Mouse (Mus musculus) spleen, adult 12 weeks (tissue): ENCODE data around the gene Ip6k3.

Source experiments
- DNase-seq: peaks from one replicate; pipeline ENCODE4 v3.0.0; 2022; ENCODE audit warnings: low spot score

The Ip6k3 gene

DNA sequence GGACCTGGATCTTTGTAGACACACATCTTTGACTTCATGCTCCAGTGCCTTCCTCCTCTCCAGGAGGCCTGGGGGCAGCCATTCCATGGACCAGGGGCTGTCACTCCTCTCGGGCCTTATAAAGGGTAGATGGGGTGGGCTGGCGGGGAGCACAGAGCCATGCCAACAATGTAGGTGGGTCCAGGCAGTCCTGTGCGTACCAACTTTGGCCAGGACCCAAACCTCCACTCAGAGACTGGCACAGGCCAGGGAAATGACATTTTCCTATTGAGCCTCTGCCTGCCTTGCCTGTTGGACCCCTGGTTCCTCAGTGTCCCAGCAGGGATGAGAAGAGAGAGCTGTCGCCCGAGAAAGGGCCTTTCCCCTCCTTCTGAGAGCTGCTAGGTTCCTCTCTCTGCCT is 14.8 kb upstream of the Ip6k3 start:
- DNase-seq, result no peak

DNA sequence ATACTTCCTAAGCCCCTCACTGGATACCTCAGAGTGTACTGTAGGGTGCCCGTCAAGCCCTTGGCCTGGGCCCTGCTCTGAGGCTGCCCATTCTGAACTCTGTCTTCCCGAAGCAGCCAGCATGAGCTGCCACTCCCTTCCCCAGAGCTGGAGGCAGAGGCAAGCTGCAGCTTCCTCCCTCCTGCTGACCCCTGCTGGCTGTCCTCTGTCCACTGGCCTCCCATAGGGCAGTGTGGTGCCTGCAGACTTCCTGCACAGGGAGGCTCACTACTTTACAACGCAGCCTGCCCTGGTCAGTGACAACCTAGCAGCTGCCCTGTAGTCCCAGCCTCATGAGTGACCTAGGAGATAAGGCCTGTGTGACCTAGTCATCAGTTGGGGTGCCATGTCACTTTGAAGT is 14.1 kb upstream of the Ip6k3 start:
- DNase-seq, result no peak

DNA sequence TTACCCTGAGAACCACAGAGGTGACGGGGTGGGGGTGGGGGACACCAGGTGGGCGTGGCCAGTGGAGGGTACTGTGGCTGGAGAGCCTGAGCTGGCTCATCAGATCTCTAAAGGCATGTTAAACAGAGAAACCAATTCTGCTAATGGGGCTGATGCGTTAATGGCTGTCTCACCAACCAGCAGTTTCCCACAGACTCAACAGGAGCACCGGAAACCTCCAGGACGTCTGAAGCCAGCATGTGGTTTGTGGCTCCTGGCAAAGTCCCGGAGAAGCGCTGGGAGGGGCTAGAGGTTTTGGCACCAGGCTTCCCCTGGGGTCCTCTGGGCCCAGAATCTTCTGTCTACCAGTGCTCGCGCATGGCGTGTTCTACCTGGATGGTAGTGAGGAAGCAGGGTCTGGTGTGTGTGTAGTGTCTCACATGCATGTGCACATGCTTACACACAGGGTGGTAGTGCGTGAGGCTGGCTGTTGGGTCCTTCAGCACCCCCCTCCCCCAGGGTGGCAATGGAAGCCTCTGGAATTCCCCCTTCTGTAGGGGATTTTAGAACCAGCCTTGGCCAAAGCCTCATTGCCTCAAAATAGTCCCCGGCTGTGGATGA is 12.2 kb upstream of the Ip6k3 start:
- no peak for DNase-seq

DNA sequence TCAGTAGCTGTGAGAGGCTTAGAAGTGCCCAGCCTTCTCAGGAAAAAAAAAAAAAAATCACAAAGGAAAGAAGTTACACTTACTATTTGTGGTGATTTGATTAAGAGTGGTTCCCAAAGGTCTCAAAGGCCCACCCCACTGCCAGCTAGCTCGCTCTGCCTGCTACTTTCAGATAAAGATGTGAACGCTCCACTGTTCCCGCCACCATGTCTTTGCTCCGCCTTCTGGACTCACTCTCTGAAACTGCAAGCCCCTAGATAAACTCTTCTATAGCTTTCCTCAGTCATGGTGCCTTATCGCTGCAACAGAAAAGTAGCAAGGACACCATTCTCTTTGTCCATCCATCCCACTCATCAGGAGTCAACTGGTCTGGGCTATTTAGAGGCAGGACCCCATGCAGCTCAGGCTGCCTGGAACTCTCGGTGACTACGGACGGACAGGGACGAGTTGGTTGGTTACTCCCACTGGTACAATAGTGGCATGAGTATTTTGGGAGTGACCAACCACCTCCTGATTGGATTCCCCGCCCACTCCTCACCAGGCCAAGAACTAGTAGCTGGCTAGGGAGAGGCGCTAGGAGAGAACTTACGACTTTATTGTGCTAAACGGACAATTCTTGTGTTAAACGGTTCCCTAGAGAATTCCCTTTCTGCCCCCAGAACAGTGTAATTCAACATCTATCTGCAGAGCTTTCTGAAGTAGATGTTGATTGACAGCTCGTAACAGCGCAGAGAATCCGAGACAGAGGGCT is 11.0 kb upstream of the Ip6k3 start:
- DNase-seq, result no peak

DNA sequence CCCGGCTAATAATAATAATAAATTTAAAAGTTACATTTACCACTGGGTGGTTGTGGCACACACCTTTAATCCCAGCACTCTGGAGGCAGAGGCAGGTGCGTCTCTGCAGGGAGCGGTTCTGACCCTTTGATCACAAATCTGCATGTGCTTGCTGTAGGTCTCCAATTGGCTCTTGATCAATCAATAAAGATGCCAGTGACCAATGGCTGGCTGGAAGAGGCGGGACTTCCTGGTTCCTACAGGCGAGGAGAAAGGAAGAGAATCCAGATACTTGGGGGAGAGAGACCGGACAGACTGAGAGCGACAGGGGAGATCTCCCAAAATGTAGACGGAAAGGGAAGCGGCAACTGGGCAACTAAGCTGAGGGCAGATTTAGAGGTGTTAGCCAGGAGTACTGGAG is 10.4 kb upstream of the Ip6k3 start:
- DNase-seq, result no peak

DNA sequence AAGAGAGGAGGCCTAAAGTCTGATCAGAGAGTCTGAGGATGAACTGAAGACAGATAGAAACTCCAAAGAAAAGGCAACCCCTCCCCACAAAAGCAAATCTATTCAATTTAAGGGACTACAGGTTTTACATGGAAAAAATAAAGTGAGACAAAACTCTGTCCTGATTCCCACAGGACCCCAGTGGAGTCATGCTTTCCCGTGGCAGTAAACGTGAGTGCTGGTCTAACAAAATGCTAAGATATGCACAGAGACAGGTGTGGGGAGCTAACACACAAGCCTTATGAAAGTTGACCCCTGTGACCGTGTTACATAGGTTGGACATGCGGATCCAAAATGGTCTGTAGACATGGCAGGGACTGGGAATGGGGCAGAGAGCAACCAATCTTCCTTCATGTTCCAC is 9.2 kb upstream of the Ip6k3 start:
- DNase-seq, result no peak

DNA sequence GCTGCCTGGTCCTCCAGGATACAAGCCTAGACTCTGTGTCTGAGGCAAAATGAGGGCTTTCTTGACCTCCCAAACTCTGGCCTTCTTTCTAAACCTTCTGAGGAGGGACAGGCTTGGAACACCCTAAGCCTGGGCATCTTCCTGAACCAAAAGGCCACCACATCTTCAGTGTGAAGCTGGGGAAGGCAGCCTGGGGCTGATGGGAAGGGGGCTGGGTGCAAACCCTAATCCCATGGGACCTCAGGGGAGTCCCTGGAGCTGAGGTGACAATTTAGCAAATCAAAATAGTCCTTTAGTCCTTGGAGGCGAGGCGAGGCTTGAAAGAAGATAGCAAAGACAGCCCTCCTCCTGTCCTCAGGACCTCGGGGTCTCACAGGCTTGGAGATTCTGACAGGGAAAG is 8.7 kb upstream of the Ip6k3 start:
- no peak for DNase-seq

DNA sequence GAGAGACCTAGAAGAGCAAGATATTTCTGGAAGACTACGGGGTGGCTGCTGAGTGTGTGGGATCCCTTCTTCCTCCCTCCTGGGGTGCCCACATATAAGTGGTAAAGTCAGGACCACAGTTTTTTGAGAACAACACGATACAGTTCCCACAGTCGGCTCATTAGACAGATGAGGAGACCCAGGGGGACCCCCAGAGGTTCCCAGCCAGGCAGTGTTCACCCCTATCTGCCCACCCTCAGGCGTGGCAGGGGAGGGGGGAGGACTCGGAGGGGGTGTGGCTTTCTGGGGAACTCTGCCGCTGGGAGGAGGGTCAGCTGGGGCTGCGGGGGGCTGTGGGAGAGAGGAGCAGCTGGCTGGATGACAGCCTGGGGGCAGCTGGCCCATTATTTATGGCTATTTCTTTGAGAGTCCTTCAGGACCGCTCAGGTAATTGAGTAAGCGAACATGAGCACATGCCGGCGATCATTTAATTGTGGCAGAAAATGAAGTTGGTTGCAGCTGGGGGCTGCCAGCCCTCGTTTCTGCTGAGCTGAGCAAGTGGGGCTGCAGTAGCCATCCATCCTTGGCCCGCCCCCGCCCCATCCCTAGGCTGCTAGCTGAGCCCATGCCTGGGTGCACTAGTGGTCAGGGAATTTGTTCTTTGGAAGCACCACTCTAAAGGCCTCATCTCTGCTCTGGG is 7.7 kb upstream of the Ip6k3 start:
- no peak for DNase-seq

DNA sequence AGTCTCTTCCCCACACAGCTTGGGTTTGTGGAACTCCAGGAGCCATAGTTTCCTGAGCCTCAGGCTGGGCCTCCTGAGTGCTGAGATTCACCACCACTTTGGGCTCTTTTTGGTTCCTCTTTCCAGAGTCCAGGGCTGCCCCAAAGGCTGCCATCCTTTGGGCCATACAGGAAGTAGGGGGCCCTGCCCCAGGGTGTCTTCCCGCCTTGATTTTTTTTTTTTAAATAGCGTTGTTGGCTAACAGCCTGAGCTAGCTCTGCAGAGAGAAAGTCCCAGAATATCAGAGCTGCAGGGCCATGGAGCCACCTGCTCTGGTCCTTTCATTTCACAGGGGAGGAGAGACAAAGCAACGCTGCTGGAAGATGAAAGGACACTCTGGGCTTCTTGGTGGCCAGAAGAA is 6.1 kb upstream of the Ip6k3 start:
- DNase-seq, result no peak

DNA sequence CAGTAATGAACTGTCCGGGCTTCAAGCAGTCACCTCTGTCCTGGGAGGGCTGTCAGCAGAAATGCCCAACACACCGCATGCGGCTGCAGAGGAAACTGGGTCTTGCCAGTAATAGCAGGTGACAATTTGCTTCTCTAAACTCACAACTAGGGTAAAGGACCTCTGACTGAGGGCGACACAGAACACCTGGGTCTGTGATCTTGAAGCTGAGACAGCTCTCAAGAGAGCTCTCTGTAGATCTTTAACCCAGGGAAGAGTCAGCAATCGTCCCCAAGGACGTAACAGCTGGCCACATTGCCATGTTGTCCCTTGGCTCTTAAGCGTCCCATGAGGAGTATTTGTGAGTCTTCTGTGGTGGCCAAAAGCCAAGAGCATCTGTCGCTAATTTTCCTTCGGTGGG is 4.9 kb upstream of the Ip6k3 start:
- DNase-seq, result no peak

DNA sequence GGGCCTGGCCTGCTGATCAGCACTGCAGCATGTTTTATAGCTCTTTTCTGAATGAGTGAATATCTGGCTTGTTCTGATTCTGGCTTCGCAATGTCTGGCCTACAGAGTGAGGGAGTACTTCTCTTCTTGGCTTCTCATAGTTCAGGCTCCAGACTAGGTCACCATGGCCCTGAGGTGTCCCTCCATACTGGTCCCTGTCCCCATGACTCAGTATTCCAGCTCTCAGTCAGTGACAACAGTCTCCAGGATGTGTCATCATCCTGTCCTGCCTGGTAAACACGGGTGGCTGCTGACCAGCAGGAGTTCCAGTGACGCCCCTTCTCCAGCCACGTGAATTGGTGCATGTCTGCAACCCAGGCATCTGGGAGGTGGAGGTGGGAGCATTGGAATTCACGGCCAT is 3.5 kb upstream of the Ip6k3 start:
- no peak for DNase-seq

DNA sequence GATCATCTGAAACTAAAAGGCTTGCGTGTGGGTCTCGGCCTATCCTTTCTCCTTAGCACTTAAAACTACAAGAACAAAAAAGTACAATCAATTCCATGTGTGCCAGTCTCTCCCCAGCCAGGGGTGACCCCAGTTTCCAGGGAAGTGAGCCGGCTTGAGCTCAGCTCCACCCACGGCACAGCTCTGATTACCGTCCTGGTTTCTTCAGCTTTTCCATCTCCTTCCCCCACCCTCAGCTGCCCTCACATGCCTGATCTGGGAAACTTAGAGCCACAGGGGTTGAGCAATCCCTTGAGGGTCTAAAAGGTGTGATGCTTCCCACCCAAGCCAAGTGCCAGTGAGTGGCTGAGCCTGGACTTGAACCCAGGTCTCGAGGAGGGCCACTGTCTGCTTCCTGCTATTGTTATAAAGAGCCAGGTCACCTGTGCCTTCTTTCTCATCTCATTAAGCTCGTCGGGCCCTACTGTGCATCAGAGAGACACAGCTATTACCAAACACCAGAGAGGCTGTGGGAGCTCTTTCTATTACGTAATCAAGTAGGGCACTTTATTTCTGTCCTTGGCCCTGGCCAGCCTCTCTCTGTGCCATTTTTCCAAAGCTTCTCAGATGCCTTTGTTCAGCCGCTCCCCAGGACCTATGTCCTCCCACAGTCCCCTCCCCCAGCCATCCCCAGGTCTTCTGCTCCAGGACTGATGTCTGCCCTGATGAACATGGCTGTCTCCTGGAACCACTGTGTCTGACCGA is 2.5 kb upstream of the Ip6k3 start:
- no peak for DNase-seq

DNA sequence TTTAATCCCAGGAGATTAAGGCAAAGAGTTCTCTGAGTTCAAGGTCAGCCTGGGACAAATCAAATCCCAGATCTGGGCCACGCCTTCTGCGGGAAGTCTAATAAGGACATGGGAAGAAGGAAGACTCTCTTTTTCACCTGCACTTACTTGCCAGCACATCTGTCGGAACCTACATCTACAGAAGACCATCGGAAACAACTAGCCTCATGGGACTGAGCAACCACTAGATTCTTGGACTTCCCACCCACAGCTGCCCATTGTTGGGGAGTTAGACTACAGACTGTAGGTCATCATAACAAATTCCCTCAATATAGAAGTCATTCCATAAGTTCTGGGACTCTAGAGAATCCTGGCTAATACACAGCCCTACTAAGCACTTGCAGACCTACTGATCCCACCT is 974 bp upstream of the Ip6k3 start:
- DNase-seq, result no peak

DNA sequence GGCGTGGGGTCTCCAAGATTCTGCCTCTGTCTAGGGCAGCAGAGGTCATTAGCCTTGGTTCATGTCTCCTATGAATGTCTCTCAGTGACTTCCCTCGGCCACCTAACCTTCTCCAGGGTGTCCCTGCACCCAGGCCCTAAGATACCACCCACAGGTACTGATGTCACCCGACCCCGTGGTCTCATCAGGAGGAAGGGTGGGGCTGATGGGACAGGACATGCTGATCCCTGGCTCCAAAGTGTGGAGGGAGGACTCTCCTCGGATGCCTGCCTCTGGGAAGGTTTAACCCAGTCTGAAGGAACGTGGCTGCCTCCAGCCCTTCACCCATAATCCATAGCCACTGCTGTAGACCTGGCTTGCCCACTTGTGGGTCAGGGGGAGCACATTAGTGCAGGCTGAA is 694 bp downstream of the Ip6k3 start:
- no peak for DNase-seq

DNA sequence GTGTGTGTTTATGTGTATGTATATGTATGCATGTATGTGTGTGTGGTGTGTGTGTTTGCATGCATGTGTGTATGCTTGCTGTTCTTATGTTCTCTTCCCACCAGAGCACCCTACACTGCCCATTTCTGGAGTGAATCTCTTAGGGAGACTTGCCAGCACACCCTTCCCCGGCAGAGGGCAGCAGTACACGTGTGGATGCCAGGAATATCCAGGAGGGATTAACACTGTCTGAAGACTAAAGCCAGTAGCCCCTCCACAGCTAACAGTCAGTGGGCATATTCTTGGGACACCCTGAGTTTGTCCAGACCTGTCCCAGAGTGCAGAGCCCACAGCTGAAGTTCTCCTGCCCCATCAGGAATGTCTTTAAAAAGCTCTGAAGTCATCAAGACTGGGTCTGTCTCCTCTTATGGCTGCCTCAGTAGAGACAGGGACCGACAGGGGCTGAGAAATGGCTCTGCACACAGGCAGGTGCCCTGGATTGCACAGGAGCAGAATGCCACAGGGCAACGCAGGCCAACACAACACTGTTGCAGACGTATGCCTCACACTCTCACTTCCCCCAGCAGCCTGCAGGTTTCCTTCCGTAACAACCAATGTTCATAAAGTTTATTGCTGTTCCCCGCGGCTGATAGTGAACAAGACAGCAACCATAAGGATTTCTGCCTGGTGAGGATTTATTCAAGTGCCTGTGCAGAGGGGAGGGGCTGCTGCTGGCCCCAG is 2.4 kb downstream of the Ip6k3 start:
- no peak for DNase-seq

DNA sequence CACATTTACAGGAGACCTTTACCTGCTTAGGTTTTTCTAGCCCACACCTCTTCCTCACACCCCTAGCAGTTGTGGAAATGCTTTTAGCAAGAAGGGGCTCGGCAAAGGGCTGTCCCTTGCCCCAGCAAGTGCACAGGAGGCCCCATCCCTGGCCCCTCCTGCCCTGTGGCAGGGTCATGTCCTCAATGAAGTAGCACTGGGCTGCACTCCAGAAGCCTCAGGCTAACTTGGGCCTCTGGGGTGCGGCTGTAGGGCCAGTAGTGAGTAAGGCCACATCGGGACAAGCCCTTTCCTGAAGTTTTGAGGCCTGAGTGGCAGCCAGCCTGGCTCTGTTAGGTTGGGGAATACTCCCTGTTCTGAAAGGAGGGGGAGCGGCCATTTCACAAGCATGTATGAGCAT is 6.7 kb downstream of the Ip6k3 start:
- no peak for DNase-seq

DNA sequence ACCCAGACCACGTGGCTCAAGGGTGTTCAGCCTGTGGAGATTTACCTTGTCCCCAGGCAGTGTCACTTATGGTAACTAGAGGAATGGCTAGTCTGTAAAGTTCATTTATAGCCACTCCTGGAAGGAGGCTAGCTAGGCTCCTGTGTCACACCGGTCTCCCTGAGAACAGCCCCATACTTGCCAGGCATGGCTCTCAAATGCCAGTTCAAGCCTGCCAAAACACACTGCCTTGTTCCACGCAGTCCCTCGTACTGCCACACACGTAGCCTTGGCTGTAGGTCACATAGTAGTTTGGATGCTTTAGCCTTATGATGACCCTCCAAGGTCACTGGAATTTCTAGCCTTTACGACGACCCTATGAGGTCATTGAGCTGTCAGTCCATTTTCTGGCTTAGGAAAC is 8.4 kb downstream of the Ip6k3 start:
- no peak for DNase-seq

DNA sequence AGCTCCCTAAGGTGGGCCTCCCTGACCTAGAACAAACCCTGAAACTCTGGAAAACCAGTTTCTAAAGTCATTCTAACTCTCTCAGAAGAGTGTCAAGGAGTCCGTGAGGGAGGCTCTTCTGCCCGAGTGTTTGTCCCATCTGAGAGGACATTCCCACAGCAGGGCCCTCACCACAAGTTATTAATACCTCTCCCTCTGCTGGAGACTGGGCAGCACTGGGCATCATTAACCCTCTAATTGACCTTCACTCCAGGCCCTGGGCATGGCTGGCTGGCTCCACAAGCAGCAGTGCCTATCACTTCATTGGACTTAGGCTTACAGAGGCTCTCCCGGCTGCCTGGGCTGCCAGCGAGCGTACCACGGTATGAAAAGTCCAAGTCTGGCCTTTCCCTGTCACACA is 9.2 kb downstream of the Ip6k3 start:
- no peak for DNase-seq

DNA sequence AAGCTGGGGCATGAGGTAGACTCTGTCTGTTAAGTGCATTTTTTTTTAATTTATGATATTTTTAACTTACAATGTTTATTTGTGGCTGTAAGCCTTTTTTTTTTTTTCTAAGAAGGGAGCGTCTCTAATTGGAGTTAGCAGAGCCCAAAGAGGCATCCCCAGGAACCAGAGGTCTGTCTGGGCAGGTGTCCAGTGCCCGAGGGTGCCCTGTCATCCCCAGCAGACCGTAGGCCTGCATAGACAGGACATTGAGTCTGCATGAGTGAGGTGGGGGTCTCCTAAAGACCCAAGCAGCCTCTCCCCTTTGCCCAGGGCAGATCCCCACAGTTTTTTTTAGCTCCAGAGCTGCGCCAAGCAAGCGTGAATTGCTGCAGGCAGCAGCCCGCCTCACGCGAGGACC is 11.8 kb downstream of the Ip6k3 start:
- DNase-seq, result no peak

DNA sequence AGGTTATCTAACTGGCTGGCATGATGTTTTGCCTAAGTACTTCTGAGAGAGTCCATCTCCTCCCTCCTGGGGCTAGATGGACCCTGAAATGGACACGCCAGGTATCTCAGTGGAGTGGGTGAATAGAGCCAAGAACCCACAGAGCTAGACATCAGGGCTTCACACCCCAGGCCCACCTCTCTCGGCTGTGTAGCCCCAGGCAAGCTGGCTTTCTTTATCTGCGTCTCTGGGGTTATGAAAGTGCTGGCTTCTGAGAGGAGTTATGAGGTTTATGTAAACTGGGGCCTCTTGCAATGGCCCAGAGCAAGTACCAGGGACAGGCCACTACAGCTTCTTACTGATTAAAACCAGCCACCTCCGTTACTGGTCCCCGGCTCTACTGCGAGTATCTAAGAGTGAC is 12.7 kb downstream of the Ip6k3 start:
- no peak for DNase-seq

DNA sequence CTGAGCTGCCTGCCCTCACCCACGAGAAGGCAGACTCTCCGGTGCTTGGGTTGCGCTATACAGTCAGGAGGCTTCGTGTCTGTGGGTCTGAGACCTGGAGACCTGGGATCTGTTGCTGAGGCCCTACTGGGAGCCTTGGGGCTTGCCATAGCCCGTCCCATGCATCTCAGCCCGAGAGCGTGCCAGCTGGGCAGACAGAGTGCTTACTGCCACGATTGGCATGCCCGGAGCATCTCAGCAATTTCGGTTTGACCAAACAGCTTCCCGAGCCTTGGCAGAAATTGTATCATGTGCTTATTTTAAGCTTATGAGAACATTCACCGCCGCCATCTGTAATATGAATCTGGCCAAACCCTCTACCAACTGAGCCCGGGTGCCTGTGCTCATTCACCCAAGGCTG is 13.3 kb downstream of the Ip6k3 start:
- no peak for DNase-seq

DNA sequence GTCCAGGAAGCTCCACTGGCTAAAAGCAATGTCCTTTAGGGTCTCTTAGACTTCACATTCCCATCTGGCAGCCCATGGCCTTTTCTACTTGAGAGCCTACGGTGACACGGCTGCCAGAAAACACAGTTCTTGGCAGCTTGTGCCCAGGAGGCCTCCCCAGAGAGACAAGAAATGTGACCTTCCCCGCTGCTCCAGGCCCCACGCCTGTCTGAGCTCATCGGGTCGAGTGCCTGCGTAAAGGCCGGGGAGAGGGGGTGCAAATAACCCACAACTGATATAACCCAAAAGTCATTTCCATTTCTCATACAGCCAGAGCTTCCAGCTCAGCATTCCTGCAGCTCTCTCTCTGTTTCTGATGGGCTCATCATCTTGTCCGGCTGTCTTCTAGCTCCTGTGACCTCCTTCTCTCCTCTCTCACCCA is 13.8 kb downstream of the Ip6k3 start:
- no peak for DNase-seq
